Mouse (Mus musculus) MEL (cell line): ENCODE measurements around the gene Trim41.

ENCODE experiments used
- CHD2 ChIP-seq: IDR thresholded peaks from 2 replicates; pipeline ENCODE4 v1.6.1; 2011; ENCODE audit warnings: low read length, improper control_type of control experiment
- CTCF ChIP-seq, 3 experiments: IDR thresholded peaks in 2 of 3; conservative IDR thresholded peaks in 1 of 3; 2 replicates each; pipeline ENCODE4 v1.5.1; 2011 to 2012; ENCODE audit warnings: low read length in 3 of 3, low read depth in 2 of 3, mild to moderate bottlenecking in 2 of 3, improper control_type of control experiment in 1 of 3, inconsistent platforms in 1 of 3, mixed read lengths in 1 of 3, moderate library complexity in 1 of 3; ENCODE audit not compliant: control insufficient read depth in 1 of 3, insufficient read depth in 1 of 3, poor library complexity in 1 of 3, severe bottlenecking in 1 of 3
- E2F4 ChIP-seq: IDR thresholded peaks from 2 replicates; pipeline ENCODE4 v1.6.1; 2011; ENCODE audit warnings: low read depth, low read length, improper control_type of control experiment, borderline replicate concordance
- ETS1 ChIP-seq: IDR thresholded peaks from 2 replicates; pipeline ENCODE4 v1.6.1; 2012; ENCODE audit warnings: low read depth, mild to moderate bottlenecking, inconsistent platforms, low read length, improper control_type of control experiment, moderate library complexity
- GABPA ChIP-seq: IDR thresholded peaks from 2 replicates; pipeline ENCODE4 v1.6.1; 2012; ENCODE audit warnings: low read depth, mild to moderate bottlenecking, inconsistent platforms, low read length, improper control_type of control experiment, moderate library complexity
- GATA1 ChIP-seq: IDR thresholded peaks from 2 replicates; pipeline ENCODE4 v1.6.1; 2011; ENCODE audit warnings: low read depth, low read length, improper control_type of control experiment
- POLR2A ChIP-seq, 2 experiments: IDR thresholded peaks; 2 replicates each; pipeline ENCODE4 v1.6.1; 2011 to 2012; ENCODE audit warnings: low read length in 2 of 2, mild to moderate bottlenecking in 2 of 2, control low read depth in 1 of 2, improper control_type of control experiment in 1 of 2, low read depth in 1 of 2, moderate library complexity in 1 of 2; ENCODE audit not compliant: control insufficient read depth in 1 of 2, insufficient read depth in 1 of 2, poor library complexity in 1 of 2
- RCOR1 ChIP-seq: IDR thresholded peaks from 2 replicates; pipeline ENCODE4 v1.6.1; 2012; ENCODE audit warnings: low read depth, mild to moderate bottlenecking, inconsistent platforms, low read length, improper control_type of control experiment
- TCF12 ChIP-seq: IDR thresholded peaks from 2 replicates; pipeline ENCODE4 v1.6.1; 2014; ENCODE audit warnings: low read depth, mild to moderate bottlenecking, inconsistent platforms, low read length, improper control_type of control experiment, moderate library complexity
- ZC3H11A ChIP-seq: IDR thresholded peaks from 2 replicates; pipeline ENCODE4 v1.6.1; 2012; ENCODE audit warnings: low read depth, mild to moderate bottlenecking, inconsistent platforms, low read length, improper control_type of control experiment

DNA sequence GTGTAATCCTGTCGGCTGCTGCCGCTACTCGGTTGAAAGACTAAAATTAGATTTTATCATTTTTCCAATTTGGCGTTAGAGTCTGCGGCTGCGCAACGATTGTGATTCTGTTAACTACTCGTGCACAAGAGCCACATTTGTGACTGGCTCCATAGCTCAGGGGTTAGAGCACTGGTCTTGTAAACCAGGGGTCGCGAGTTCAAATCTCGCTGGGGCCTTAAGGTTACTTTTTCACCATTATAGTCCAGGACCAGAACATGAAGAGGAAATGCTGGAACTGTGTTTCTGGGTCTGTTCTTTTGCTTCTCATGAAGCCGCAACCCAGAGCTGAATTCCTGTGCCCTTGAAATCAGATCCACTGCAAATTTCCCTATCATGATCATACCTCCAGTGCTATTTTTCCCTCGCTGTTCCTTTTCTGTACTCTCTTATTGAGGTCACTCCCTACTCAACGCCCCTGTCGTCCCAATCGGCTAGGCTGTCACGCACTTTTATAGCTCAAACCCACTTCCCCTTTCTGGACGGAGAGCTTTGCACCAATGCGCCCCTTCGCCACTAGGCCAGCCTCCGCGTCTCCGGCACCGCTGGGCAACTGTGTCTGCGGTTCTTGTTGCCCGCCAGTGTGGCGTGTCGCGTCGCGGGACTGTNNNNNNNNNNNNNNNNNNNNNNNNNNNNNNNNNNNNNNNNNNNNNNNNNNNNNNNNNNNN, 36.5 kb upstream of the Trim41 start:
- TF ChIP-seq GABPA (no peak), TCF12 (0 out of 2 replicates have a peak, but pooled peaks have one; percentile 15), GATA1 (peak; percentile 73), POLR2A (IDR thresholded peaks at IDR 0.05; ENCODE audit: control insufficient read depth in 1 of 2, insufficient read depth in 1 of 2, low read depth in 1 of 2, low read length in 2 of 2, poor library complexity in 1 of 2) (no peak; a peak in 1 of 4 replicates), E2F4 (peak; percentile 78; the same call in 1 of the 2 replicates), ZC3H11A (no peak), CTCF (IDR thresholded peaks at IDR 0.05 in 2 of 3, conservative IDR thresholded peaks at IDR 0.05 in 1 of 3; ENCODE audit: control insufficient read depth in 1 of 3, insufficient read depth in 1 of 3, low read depth in 2 of 3, low read length in 3 of 3, poor library complexity in 1 of 3, severe bottlenecking in 1 of 3) (peak; percentile 13 to 32 (median 20); a peak in 3 of 6 replicates), CHD2 (no peak), ETS1 (no peak; the same call in 1 of the 2 replicates), RCOR1 (no peak)
